Mouse (Mus musculus) brown adipose tissue, adult 24 weeks (tissue): ENCODE data around the gene Tyw5. TPM values are rescaled to one million over a fixed set of nuclear protein-coding genes. Genes with fewer than 3 reads are reported as not detected.
A peak's percentile ranks its signal among the peaks of the same experiment; 100 is the strongest.

Experiments
- H3K27ac ChIP-seq: fragments of 200-500 bp; replicated peaks from 2 replicates; pipeline ENCODE4 v1.5.1; 2012; ENCODE audit warnings: low read depth, mild to moderate bottlenecking, low read length
- H3K4me1 ChIP-seq: fragments of 200-500 bp; 2 replicates; pipeline ENCODE4 v1.6.1; 2012; ENCODE audit warnings: low read length, mixed read lengths; ENCODE audit not compliant: control insufficient read depth, insufficient read depth, insufficient read length
- H3K4me3 ChIP-seq: fragments of 200-500 bp; 2 replicates; pipeline ENCODE4 v1.5.1; 2012; ENCODE audit warnings: low read depth, mild to moderate bottlenecking, low read length, moderate library complexity; ENCODE audit not compliant: insufficient read depth
- polyA plus RNA-seq: library from polyadenylated mRNA; stranded (reverse); fragments of >200 nt; gene quantifications from 2 replicates; pipeline ENCODE4 v1.2.4, GENCODE M21; 2012; ENCODE audit not compliant: missing spikeins, insufficient read depth, insufficient read length

Gene Tyw5
- polyA plus RNA-seq, 1 experiment = 24.1 TPM

GRCm38 (mm10) chr1:57400877-57401276, 6.0 kb downstream of the Tyw5 start:
- H3K27ac ChIP-seq = no peak overlapping the region
- H3K4me1 ChIP-seq = no peaks in the 10 kb centered on the region
- no peak overlapping the region for H3K4me3 ChIP-seq

- Histone ChIP-seq H3K4me1 (no peaks in the 10 kb centered on the region), H3K4me3 (no peak overlapping the region), H3K27ac (no peak overlapping the region)
These were observed 6.6 kb downstream of the Tyw5 start for GRCm38 (mm10) chr1:57400321-57400720.

- Histone ChIP-seq H3K27ac (no peak overlapping the region), H3K4me1 (no peaks in the 10 kb centered on the region), H3K4me3 (no peak overlapping the region)
These were observed 12.8 kb downstream of the Tyw5 start for GRCm38 (mm10) chr1:57394051-57394450.

GRCm38 (mm10) chr1:57392417-57392816, 14.5 kb downstream of the Tyw5 start:
- no peak overlapping the region for H3K4me3 ChIP-seq
- no peaks in the 10 kb centered on the region for H3K4me1 ChIP-seq
- H3K27ac ChIP-seq = no peak overlapping the region

- Histone ChIP-seq H3K27ac (no peak overlapping the region), H3K4me1 (no peaks in the 10 kb centered on the region), H3K4me3 (no peak overlapping the region)
These were observed 15.7 kb downstream of the Tyw5 start for GRCm38 (mm10) chr1:57390993-57391790.

GRCm38 (mm10) chr1:57388402-57389155, 18.3 kb downstream of the Tyw5 start:
- Histone ChIP-seq H3K27ac (no peak overlapping the region), H3K4me1 (no peaks in the 10 kb centered on the region), H3K4me3 (no peak overlapping the region)

- H3K27ac ChIP-seq = no peak overlapping the region
- no peaks in the 10 kb centered on the region for H3K4me1 ChIP-seq
- H3K4me3 ChIP-seq = no peak overlapping the region
These were observed 19.0 kb downstream of the Tyw5 start for GRCm38 (mm10) chr1:57387876-57388275.

- Histone ChIP-seq H3K4me1 (no peaks in the 10 kb centered on the region), H3K27ac (no peak overlapping the region), H3K4me3 (no peak overlapping the region)
These were observed 20.4 kb downstream of the Tyw5 start for GRCm38 (mm10) chr1:57386519-57386918.

- Histone ChIP-seq H3K27ac (no peak within 1 kb of the TSS), H3K4me1 (no peaks in the 10 kb centered on the region), H3K4me3 (peak within 1 kb of the TSS; percentile 87)
These were observed 29.2 kb downstream of the Tyw5 start, which contains the start of gene 1700066M21Rik for GRCm38 (mm10) chr1:57377376-57378341. 1700066M21Rik (plus strand) TSS chr1:57377620.

- Histone ChIP-seq H3K4me3 (no peak overlapping the region), H3K27ac (no peak overlapping the region), H3K4me1 (no peaks in the 10 kb centered on the region)
These were observed 30.1 kb downstream of the Tyw5 start for GRCm38 (mm10) chr1:57376806-57377205.

- H3K27ac ChIP-seq = no peak overlapping the region
- H3K4me3 ChIP-seq = no peak overlapping the region
- no peaks in the 10 kb centered on the region for H3K4me1 ChIP-seq
These were observed 31.6 kb downstream of the Tyw5 start for GRCm38 (mm10) chr1:57375276-57375675.

GRCm38 (mm10) chr1:57370451-57370850, 36.5 kb downstream of the Tyw5 start:
- H3K4me3 ChIP-seq = no peak overlapping the region
- no peaks in the 10 kb centered on the region for H3K4me1 ChIP-seq
- H3K27ac ChIP-seq = no peak overlapping the region

- no peak overlapping the region for H3K27ac ChIP-seq
- H3K4me1 ChIP-seq = no peaks in the 10 kb centered on the region
- H3K4me3 ChIP-seq = no peak overlapping the region
These were observed 37.8 kb downstream of the Tyw5 start for GRCm38 (mm10) chr1:57369111-57369510.

GRCm38 (mm10) chr1:57367446-57367845, 39.5 kb downstream of the Tyw5 start:
- Histone ChIP-seq H3K4me3 (no peak overlapping the region), H3K27ac (no peak overlapping the region), H3K4me1 (no peaks in the 10 kb centered on the region)

- Histone ChIP-seq H3K4me1 (no peaks in the 10 kb centered on the region), H3K27ac (no peak overlapping the region), H3K4me3 (no peak overlapping the region)
These were observed 48.4 kb downstream of the Tyw5 start for GRCm38 (mm10) chr1:57358546-57358945.
